Mouse (Mus musculus): ENCODE results near the gene Gm42742.

- no peak for TF ChIP-seq CTCF (IDR thresholded peaks at IDR 0.05; ENCODE audit: low read depth, low read length)
- TF ChIP-seq EP300 (IDR thresholded peaks at IDR 0.05; ENCODE audit: insufficient read depth, low read depth, low read length): no peak
- no peak for TF ChIP-seq POLR2A (IDR thresholded peaks at IDR 0.05; ENCODE audit: insufficient read depth, low read length)
Measured at GRCm38 (mm10) chr7:126996449-126996848, 24.4 kb downstream of the Gm42742 start.

Measured in ES-Bruce4 (cell line).